Comparison of ENCODE assay signal across 25 mouse cellular contexts in the genomic region with DNA sequence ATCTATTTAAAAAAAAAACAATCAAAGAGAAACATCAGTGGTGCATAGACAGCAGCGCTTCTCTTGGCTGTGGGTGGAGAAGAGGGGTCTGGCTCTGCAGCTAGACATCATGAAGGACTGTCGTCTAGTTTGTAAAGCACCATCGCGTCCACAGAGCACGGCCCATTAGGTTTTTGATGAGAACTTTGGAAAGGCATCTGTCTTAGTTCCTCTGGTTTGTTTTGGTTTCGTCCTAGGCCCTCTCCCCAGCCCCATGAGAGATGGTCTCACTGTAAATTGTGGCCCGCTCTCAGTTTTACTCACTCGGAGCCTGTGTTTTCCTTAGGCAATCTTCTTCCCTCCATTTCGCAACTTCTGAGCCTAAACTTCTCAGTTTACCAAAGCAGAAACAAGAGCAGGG. TPM values are rescaled to one million over a fixed set of nuclear protein-coding genes. Genes with fewer than 3 reads are reported as not detected.
DNase-seq lines count a peak whose midpoint lies in the region; ATAC-seq and TF ChIP-seq lines count a peak whose summit lies in the region.
"Had no signal": no experiment of that assay in that cellular context is flagged by ENCODE, and none has a peak within 500 bp of the region (broad histone marks: within the 10 kb centered on the region; RNA-seq: fewer than 3 reads in every experiment).

No protein-coding gene starts in this region.

- no peak for DNase-seq in kidney, adult 8-10 months
- DNase-seq in liver, embryonic 11.5 days (ENCODE audit: low spot score): peak; percentile 17
- no peak for DNase-seq in liver, postnatal 0 days
- DNase-seq in embryonic facial prominence, embryonic 10.5 days (ENCODE audit: low spot score): peak; percentile 2
- DNase-seq in cerebellum, postnatal 36 days: no peak
- no peak for DNase-seq in right cerebral cortex, postnatal 36 days (ENCODE audit: low spot score in 2 of 2)
- DNase-seq: adrenal gland, adult 2 months; adrenal gland, postnatal 14 days; B cell, adult 2 months; cerebellum, adult 11 months; cerebellum, adult 2 months; cerebellum, adult 9-11 months; cerebellum, postnatal 25 days; embryo, embryonic 11 days; gastrocnemius, postnatal 10 days; gastrocnemius, postnatal 36 days; heart, postnatal 14 days; heart, postnatal 4 days had no signal

- TF ChIP-seq EP300 in liver, postnatal 0 days (IDR thresholded peaks at IDR 0.05; ENCODE audit: low read depth): no peak

- no peaks in the 10 kb centered on the region for H3K36me3 ChIP-seq in kidney, embryonic 14.5 days (ENCODE audit: control insufficient read depth, insufficient read depth, low read length)
- no peaks in the 10 kb centered on the region for H3K36me3 ChIP-seq in liver, embryonic 11.5 days (ENCODE audit: control insufficient read depth, insufficient read depth, low read length)
- H3K36me3 ChIP-seq in liver, postnatal 0 days (replicated peaks; ENCODE audit: insufficient read depth, low read length): no peaks in the 10 kb centered on the region
- H3K36me3 ChIP-seq in embryonic facial prominence, embryonic 10.5 days (replicated peaks): no peaks in the 10 kb centered on the region
- H3K36me3 ChIP-seq: forebrain, embryonic 10.5 days; heart, embryonic 13.5 days had no signal

- H3K4me1 ChIP-seq in kidney, embryonic 14.5 days (ENCODE audit: control insufficient read depth, insufficient read depth, low read length): no peaks in the 10 kb centered on the region
- H3K4me1 ChIP-seq in liver, embryonic 11.5 days (replicated peaks; ENCODE audit: control insufficient read depth, insufficient read depth, low read length): peaks cover 17% of the 10 kb centered on the region
- H3K4me1 ChIP-seq in liver, postnatal 0 days (ENCODE audit: insufficient read depth): peaks cover 8% of the 10 kb centered on the region
- no peaks in the 10 kb centered on the region for H3K4me1 ChIP-seq in embryonic facial prominence, embryonic 10.5 days
- H3K4me1 ChIP-seq: forebrain, embryonic 10.5 days; forebrain, embryonic 13.5 days had no signal

- peak; percentile 52; the same call in 1 of the 2 replicates for ATAC-seq in kidney, embryonic 14.5 days (ENCODE audit: low FRiP score, low TSS enrichment)
- no peak for ATAC-seq in liver, embryonic 11.5 days (replicated peaks; ENCODE audit: low FRiP score)
- no peak for ATAC-seq in liver, postnatal 0 days
- ATAC-seq: forebrain, embryonic 13.5 days; forebrain, embryonic 16.5 days; hindbrain, postnatal 0 days had no signal

- no peak overlapping the region for H3K9ac ChIP-seq in kidney, embryonic 14.5 days (ENCODE audit: low read depth, low read length)
- H3K9ac ChIP-seq in liver, embryonic 11.5 days (ENCODE audit: low read depth, low read length): no peak overlapping the region
- no peak overlapping the region for H3K9ac ChIP-seq in liver, postnatal 0 days (replicated peaks)
- H3K9ac ChIP-seq: forebrain, embryonic 13.5 days; heart, embryonic 13.5 days; hindbrain, embryonic 14.5 days had no signal

- no peak for TF ChIP-seq CTCF in liver, postnatal 0 days (IDR thresholded peaks at IDR 0.05; ENCODE audit: low read depth)

- 27% methylated on average over 9 of the region's 9 CpGs for WGBS in kidney, embryonic 14.5 days
- WGBS in liver, embryonic 11.5 days: 87% methylated on average over 9 of the region's 9 CpGs
- 83% methylated on average over 9 of the region's 9 CpGs for WGBS in liver, postnatal 0 days (ENCODE audit: insufficient replicate concordance)
- 87% methylated on average over 9 of the region's 9 CpGs for WGBS in embryonic facial prominence, embryonic 10.5 days

- no peak overlapping the region for H3K4me3 ChIP-seq in kidney, embryonic 14.5 days (ENCODE audit: low read length)
- H3K4me3 ChIP-seq in liver, embryonic 11.5 days (ENCODE audit: low read depth, low read length): no peak overlapping the region
- H3K4me3 ChIP-seq in liver, postnatal 0 days (ENCODE audit: low read depth, low read length): no peak overlapping the region
- no peak overlapping the region for H3K4me3 ChIP-seq in embryonic facial prominence, embryonic 10.5 days
- H3K4me3 ChIP-seq: forebrain, embryonic 10.5 days; forebrain, embryonic 13.5 days; heart, embryonic 13.5 days had no signal

- no peaks in the 10 kb centered on the region; the same call in 1 of the 2 replicates for H3K27me3 ChIP-seq in kidney, embryonic 14.5 days (ENCODE audit: control insufficient read depth, insufficient read depth, low read length)
- no peaks in the 10 kb centered on the region for H3K27me3 ChIP-seq in liver, embryonic 11.5 days (replicated peaks; ENCODE audit: control insufficient read depth, insufficient read depth, low read length)
- no peaks in the 10 kb centered on the region for H3K27me3 ChIP-seq in liver, postnatal 0 days (ENCODE audit: insufficient read depth, low read length)
- H3K27me3 ChIP-seq in embryonic facial prominence, embryonic 10.5 days (replicated peaks; ENCODE audit: low read depth, poor library complexity, severe bottlenecking): no peaks in the 10 kb centered on the region
- H3K27me3 ChIP-seq: forebrain, embryonic 13.5 days; heart, embryonic 13.5 days had no signal

- H3K9me3 ChIP-seq in kidney, embryonic 14.5 days (ENCODE audit: control insufficient read depth, low read length): no peaks in the 10 kb centered on the region
- no peaks in the 10 kb centered on the region for H3K9me3 ChIP-seq in liver, embryonic 11.5 days (ENCODE audit: control insufficient read depth, low read length)
- H3K9me3 ChIP-seq in liver, postnatal 0 days (ENCODE audit: low read length): no peaks in the 10 kb centered on the region
- H3K9me3 ChIP-seq in embryonic facial prominence, embryonic 10.5 days: no peaks in the 10 kb centered on the region
- H3K9me3 ChIP-seq: forebrain, embryonic 10.5 days; forebrain, embryonic 13.5 days; heart, embryonic 13.5 days had no signal

- no peak overlapping the region for H3K4me2 ChIP-seq in kidney, embryonic 14.5 days (replicated peaks; ENCODE audit: low read depth, low read length)
- H3K4me2 ChIP-seq in liver, embryonic 11.5 days: no peak overlapping the region
- H3K4me2 ChIP-seq in liver, postnatal 0 days (ENCODE audit: low read depth, low read length): no peak overlapping the region
- H3K4me2 ChIP-seq: forebrain, embryonic 13.5 days; heart, embryonic 13.5 days; hindbrain, embryonic 14.5 days had no signal

- H3K27ac ChIP-seq in kidney, embryonic 14.5 days (ENCODE audit: low read depth, low read length): no peak overlapping the region
- no peak overlapping the region for H3K27ac ChIP-seq in liver, embryonic 11.5 days (ENCODE audit: low read depth, low read length)
- no peak overlapping the region for H3K27ac ChIP-seq in liver, postnatal 0 days (ENCODE audit: low read depth)
- no peak overlapping the region for H3K27ac ChIP-seq in embryonic facial prominence, embryonic 10.5 days (replicated peaks)
- H3K27ac ChIP-seq: forebrain, embryonic 10.5 days; forebrain, embryonic 13.5 days; heart, embryonic 13.5 days; hindbrain, embryonic 14.5 days; hindbrain, postnatal 0 days had no signal

RNA-seq across cellular contexts. Expression of a gene that starts 43.9 kb away (rescaled TPM):
- 82.7 and 94.3 TPM in 2 replicates for polyA plus RNA-seq in kidney, embryonic 14.5 days (2014; fragmentation: Nextera tagmentation; extraction: Ambion mirVana)
- polyA plus RNA-seq in liver, embryonic 11.5 days (2014; fragmentation: Nextera tagmentation; extraction: Ambion mirVana): 97.7 and 100 TPM in 2 replicates
- polyA plus RNA-seq in liver, postnatal 0 days (2015; fragmentation: Nextera tagmentation; extraction: Ambion mirVana): 84.8 and 91.2 TPM in 2 replicates
- polyA plus RNA-seq in embryonic facial prominence, embryonic 10.5 days (2016; fragmentation: Nextera tagmentation; extraction: Ambion mirVana): 65.7 and 68.5 TPM in 2 replicates

Comparison
In these comparisons a context has a peak if more than half of its experiments do, and no peak if none do; other contexts are left out.
1. DNase-seq: peak in liver, embryonic 11.5 days (single experiment) and embryonic facial prominence, embryonic 10.5 days (single experiment); none in kidney, adult 8-10 months (0 of 2), liver, postnatal 0 days (single experiment), cerebellum, postnatal 36 days (0 of 2) and right cerebral cortex, postnatal 36 days (0 of 2).